Mouse (Mus musculus) A20 (cell line): ENCODE measurements at regions not wholly inside any gene's neighbourhood (a gene's known extent, or its start where the extent isn't known, plus 50 kb on each side); places are given as distances from the start of the nearest gene placed in this dataset.
A peak's percentile ranks its signal among the peaks of the same experiment; 100 is the strongest.

Experiments
- DNase-seq: peaks from one replicate; pipeline ENCODE4 v3.0.0-alpha.2; 2011; ENCODE audit warnings: low read depth, low spot score

- DNase-seq: peak; percentile 34
Measured at GRCm38 (mm10) chr3:19062249-19062859, 566.1 kb downstream of the 1700064H15Rik start.

DNA sequence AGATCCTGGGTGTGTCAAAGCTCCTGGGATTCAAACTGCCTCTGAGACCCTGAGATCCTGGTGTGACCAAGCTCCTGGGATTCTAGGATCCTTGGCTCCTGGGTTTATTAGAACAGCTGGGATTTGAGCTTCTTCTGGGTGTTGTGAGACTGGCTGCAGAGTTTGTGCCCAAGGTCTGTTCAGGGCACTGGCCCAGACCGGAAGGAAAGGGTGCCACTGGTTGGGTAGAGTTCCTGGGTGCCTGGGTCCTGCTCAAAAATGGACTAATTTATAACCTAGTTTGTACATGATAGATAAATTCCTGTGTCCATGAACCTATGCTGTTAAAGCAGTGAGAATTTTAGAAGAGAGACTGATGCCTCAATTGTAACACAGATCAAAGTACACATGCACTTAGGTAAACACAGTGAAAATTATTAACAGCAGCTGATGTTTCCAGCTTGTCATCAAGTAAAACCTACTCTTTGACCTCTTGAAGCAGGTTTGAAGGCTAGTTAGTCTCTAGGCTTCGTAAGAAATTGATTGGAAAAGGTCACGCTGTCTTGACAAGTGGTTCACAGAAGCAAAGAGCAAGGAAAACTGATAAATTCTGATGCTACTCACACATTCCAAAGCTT lies 561.2 kb downstream of the 1700064H15Rik start:
- DNase-seq: no peak
